Mouse (Mus musculus) bone marrow macrophage, adult 2 months (primary cell): ENCODE results near the gene Mrpl42.

ENCODE experiments used
- CTCF ChIP-seq: IDR thresholded peaks from 2 replicates; pipeline ENCODE4 v1.5.1; 2012; ENCODE audit warnings: low read depth, mild to moderate bottlenecking, low read length, moderate library complexity
- POLR2A ChIP-seq: IDR thresholded peaks from 2 replicates; pipeline ENCODE4 v1.6.1; 2012; ENCODE audit warnings: mild to moderate bottlenecking, low read depth, low read length, borderline replicate concordance

DNA sequence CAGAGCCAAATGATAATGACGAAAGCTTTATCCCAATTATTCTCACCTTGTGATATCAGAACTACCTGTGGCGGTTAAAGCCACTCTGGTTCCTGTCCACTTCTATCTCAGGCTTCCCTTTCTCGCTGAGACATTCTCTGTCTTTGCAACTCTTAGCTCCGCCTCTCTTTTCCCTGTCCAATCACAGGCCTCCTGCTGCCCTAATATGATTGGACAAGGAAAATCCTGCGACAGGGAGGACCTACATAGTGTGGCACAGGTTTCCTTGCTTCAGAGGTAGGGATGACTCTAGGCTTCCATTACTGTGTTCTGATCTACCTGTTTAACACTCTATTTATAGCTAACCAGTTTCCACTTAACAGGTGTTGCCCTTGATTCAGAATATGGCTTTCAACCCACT is 48.5 kb downstream of the Mrpl42 start:
- TF ChIP-seq CTCF (no peak), POLR2A (no peak)
